Mouse (Mus musculus): ENCODE data around the gene Iyd.

- peak; percentile 47 for TF ChIP-seq CTCF (IDR thresholded peaks at IDR 0.05)
- no peak for TF ChIP-seq EP300 (IDR thresholded peaks at IDR 0.05)
These were observed 15.1 kb downstream of the Iyd start for GRCm38 (mm10) chr10:3555128-3555527.

Measured in lung, postnatal 0 days (tissue).